Mouse (Mus musculus) brain, embryonic 14.5 days (tissue): Measurements from ENCODE around the gene Klf7.

Experiments used
- CTCF ChIP-seq: fragments of 200-500 bp; IDR thresholded peaks from 2 replicates; pipeline ENCODE4 v1.5.1; 2012; ENCODE audit warnings: inconsistent platforms, mild to moderate bottlenecking, moderate library complexity, borderline replicate concordance; ENCODE audit not compliant: insufficient read depth, insufficient read length; ENCODE audit errors: extremely low read depth
- POLR2A ChIP-seq: fragments of 200-500 bp; IDR thresholded peaks from 2 replicates; pipeline ENCODE4 v1.6.1; 2012; ENCODE audit warnings: mild to moderate bottlenecking, inconsistent platforms, borderline replicate concordance; ENCODE audit not compliant: poor library complexity, insufficient read depth, insufficient read length, severe bottlenecking; ENCODE audit errors: extremely low read depth

GRCm38 (mm10) chr1:64097640-64098287, 24.3 kb downstream of the Klf7 start:
- no peak for TF ChIP-seq POLR2A
- TF ChIP-seq CTCF = no peak
